Mouse (Mus musculus): ENCODE results near the gene Hist2h2ab.
A peak's percentile ranks its signal among the peaks of the same experiment; 100 is the strongest.

The Hist2h2ab gene

DNA sequence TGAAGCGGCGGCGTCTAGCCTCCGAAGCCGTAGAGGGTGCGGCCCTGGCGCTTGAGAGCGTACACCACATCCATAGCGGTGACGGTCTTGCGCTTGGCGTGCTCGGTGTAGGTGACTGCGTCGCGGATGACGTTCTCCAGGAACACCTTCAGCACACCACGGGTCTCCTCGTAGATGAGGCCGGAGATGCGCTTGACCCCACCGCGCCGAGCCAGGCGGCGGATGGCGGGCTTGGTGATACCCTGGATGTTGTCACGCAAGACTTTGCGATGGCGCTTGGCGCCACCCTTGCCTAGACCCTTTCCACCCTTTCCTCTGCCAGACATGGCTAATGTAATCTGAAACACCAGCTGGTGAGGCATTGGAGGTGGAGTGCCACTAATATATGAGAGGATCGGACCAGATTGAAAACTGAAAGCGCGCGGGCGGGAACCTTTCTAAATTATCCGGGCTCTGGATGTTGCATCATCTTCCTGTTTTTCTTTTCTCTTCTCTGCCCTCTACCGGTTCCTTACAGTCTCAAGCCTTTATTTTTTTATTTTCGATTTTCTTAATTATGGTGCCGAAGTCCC lies 43.4 kb downstream of the Hist2h2ab start, which contains the start of gene Hist2h4:
Hist2h4 (minus strand) TSS at position 333 of the 572 bp plus-strand sequence.
- DNase-seq, result peak; percentile 91

DNA sequence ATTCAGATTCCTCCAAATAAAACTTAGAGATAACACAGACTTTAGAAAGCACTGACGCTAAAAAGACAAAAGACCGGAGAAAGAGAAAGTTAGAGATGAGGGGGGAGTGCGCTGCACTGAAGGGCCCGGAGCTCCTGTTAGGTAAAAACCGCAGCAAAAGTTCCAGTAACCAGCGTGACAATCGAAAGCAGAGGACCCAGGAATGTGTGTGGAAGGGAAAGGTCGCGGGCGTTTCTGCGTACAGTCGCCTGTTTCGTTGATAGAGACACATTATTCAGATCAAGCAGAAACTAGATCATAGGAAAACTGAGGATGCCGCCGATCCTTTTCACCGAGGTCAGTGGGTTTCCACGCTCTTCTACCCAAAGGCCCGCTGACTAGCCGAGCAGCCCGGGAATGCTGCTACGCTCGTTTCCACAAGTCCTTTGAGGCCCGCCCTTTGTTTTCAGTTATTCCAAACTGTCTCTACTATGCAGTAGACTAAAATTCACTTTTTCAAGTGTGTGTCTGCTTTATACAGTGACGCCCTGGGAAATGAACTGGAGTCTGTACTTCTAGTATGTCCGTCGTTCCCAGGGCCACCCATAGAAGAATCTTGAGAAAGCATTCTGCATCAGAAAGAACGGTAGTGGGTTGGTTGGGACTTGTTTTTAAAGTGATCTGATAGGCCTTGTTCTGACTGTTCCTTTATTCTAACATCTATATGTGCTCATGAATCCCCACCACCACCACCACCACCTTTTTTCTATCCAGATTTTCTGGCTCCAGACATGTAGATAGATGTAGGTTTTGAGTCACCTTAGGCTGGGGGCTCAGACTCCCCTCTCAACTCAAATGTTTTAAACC lies 44.1 kb downstream of the Hist2h2ab start:
- DNase-seq, result peak; percentile 65

DNA sequence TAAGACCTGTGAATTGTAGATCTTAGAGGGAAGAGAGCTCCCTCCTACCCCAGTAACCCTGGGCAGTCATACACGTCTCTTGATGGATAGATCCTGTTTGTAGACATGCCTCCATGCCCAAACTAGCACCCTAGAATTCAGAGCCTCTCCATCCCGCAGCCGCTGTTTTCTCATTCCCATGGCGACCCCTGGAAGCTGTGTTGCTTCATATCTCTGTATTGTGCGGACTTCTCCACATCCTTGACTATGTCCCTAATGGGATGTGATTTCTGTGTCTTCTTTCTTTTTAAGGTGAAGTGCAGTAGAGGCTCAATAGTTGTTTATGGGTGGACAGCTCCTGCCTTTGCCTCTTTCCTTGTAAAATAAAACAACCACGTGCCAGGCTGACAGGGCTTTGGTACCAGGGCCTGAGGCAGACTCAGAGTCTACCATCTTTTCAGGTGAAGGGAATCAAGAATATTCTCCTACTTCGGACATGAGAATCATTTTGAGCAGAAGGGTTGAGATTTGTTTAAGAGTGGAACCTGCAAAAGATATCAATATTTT lies 44.8 kb downstream of the Hist2h2ab start:
- no peak for DNase-seq

DNA sequence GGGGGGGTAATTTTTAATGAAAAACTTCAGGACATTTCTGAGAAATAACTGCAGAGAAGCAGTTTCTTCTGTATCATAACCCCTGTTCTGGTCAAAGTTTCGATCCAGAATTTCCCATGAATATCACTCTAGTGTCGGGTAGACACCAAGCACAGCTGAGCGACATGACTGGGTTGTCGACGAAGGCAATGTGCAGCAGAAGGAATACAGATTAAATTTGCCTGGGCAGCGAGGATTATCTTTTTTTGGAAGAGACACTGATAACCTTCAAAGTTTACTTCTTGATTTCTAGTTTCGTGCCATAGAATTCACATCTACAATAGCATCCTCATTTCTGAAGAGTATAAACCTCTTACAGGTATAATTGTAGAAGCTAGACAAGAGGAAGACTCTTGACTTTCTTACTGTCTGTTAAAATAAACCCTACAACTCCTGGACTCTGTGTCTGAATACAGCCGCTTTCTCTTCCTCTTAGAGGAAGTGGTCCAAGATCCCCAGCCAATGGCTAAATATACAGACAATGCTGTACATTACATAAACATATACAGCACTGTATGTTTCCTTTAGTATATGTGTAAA lies 46.6 kb downstream of the Hist2h2ab start:
- no peak for DNase-seq

DNA sequence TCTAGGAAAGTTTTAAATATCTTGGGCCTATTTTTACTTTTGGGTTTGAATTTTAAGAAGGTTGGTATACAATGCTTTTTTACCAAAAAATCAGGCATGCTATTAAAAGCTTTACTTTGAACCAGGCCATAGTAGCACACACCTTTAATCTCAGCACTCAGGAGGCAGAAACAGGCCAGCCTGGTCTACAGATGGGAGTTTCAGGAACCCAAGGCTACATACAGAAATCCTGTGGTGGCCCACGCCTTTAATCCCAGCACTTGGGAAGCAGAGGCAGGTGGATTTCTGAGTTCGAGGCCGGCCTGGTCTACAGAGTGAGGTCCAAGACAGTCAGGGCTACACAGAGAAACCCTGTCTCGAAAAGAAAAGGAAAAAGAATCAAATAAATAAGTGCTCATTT lies 47.9 kb downstream of the Hist2h2ab start:
- DNase-seq, result no peak

DNA sequence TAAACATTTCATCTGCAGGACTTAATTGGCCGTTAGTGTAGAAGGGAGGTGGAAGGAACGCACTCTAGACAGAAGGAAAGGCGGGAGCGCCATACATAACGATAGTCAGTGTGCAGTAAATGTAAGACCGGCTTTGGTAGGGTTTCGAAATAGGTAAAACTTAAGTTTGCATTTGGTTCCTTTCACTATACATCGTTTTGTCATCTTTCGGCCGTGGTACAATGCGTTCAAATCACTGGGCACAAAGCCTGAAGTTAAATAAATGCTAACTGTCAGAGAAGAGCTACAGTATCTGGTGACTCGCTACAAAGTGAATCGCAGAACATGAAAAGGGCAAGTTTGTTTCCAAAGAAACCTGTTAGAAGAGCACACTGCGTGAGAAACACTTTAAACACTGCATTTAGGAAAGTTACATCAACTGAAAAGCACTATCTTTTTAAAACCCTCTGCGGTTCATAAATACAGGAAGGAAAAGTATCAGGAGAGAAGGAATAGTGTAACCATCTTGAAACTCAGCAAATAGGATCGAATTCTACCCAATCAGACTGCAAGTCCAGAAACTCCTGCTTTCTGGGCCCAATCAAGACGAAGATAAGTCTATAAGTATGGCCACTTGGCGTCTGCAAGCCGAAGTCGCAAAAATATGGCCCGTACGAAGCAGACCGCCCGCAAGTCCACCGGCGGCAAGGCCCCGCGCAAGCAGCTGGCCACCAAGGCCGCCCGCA lies 48.5 kb downstream of the Hist2h2ab start, which contains the start of gene Hist2h3b:
Hist2h3b (plus strand) TSS at position 604 of the 725 bp plus-strand sequence.
- peak; percentile 85 for DNase-seq

DNA sequence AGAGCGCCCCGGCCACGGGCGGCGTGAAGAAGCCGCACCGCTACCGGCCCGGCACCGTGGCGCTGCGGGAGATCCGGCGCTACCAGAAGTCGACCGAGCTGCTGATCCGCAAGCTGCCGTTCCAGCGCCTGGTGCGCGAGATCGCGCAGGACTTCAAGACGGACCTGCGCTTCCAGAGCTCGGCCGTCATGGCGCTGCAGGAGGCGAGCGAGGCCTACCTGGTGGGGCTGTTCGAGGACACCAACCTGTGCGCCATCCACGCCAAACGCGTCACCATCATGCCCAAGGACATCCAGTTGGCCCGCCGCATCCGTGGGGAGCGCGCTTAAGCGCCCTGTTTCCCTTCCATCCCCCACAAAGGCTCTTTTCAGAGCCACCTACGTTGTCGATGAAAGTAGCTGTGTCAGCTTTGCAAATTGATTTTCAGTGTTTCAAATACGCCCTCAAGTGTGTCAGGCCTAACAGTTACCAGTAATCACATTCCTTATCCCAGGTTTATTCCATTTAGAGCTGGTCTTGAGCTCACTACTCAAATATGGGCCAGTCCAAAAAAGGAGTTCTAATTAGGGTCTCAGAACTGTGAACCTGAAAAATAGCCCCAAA lies 49.2 kb downstream of the Hist2h2ab start:
- DNase-seq, result peak; percentile 54

Measured in thymus, postnatal 4 days (tissue).